Mouse (Mus musculus) heart, embryonic 16.5 days (tissue): ENCODE measurements around the gene Snx4. TPM values are rescaled to one million over a fixed set of nuclear protein-coding genes. Genes with fewer than 3 reads are reported as not detected.
"Not testable (repeated sequence)": the region's sequence is repeated elsewhere in the genome, so short reads cannot be mapped to it uniquely, and the experiment has no call there.

Source experiments
- ATAC-seq: fragments of 200-750 bp; cut with Nextera tagmentation; replicated peaks from 2 replicates; pipeline ENCODE4 v1.8.0; 2017; ENCODE audit warnings: moderate number of reproducible peaks; ENCODE audit not compliant: insufficient read depth, low FRiP score; ENCODE audit errors: extremely low read depth
- H3K27ac ChIP-seq: fragments of 300-500 bp; sonication (generic); 2 replicates; pipeline ENCODE4 v1.5.1; 2014; ENCODE audit warnings: mild to moderate bottlenecking, low read length, control low read depth, moderate library complexity
- H3K27me3 ChIP-seq: fragments of 300-500 bp; sonication (generic); 2 replicates; pipeline ENCODE4 v1.6.1; 2014; ENCODE audit warnings: low read length, mixed read lengths; ENCODE audit not compliant: control insufficient read depth, insufficient read depth
- H3K36me3 ChIP-seq: fragments of 300-500 bp; sonication (generic); 2 replicates; pipeline ENCODE4 v1.6.1; 2014; ENCODE audit not compliant: control insufficient read depth, insufficient read depth
- H3K4me1 ChIP-seq: fragments of 300-500 bp; sonication (generic); 2 replicates; pipeline ENCODE4 v1.6.1; 2014; ENCODE audit warnings: low read length, mixed read lengths; ENCODE audit not compliant: control insufficient read depth, insufficient read depth
- H3K4me2 ChIP-seq: fragments of 300-500 bp; sonication (generic); 2 replicates; pipeline ENCODE4 v1.6.1; 2014; ENCODE audit warnings: low read depth, mild to moderate bottlenecking, control low read depth, low read length
- H3K4me3 ChIP-seq: fragments of 300-500 bp; sonication (generic); 2 replicates; pipeline ENCODE4 v1.5.1; 2014; ENCODE audit warnings: mild to moderate bottlenecking, control low read depth, low read length
- H3K9ac ChIP-seq: fragments of 300-500 bp; sonication (generic); 2 replicates; pipeline ENCODE4 v1.6.1; 2014; ENCODE audit warnings: low read length, control low read depth
- H3K9me3 ChIP-seq: fragments of 300-500 bp; sonication (generic); replicated peaks from 2 replicates; pipeline ENCODE4 v1.6.1; 2016; ENCODE audit warnings: low read length; ENCODE audit not compliant: control insufficient read depth
- WGBS: fragments of 180-500 bp; shearing (Covaris S2); extraction: QIAGEN DNeasy Blood & Tissue Kit; methylation state at CpG from one replicate; pipeline ENCODE4 v1.1.7; 2014; 5-methylcytosine and 5-hydroxymethylcytosine counted together
- polyA plus RNA-seq: library from polyadenylated mRNA; unstranded; fragments of >200 nt; fragmentation: Nextera tagmentation; extraction: Ambion mirVana; gene quantifications from 2 replicates; pipeline ENCODE4 v1.2.1, GENCODE M21; 2015

Snx4 gene
- polyA plus RNA-seq, result 75.4 and 88.7 TPM in 2 replicates

- under 1% methylated on average over 72 of the region's 72 CpGs for WGBS
- Histone ChIP-seq H3K9me3 (no peaks in the 10 kb centered on the region), H3K4me1 (peaks cover 15% of the 10 kb centered on the region), H3K9ac (peak within 1 kb of the TSS; percentile 83), H3K4me2 (peak within 1 kb of the TSS; percentile 74), H3K36me3 (no peaks in the 10 kb centered on the region; the same call in 1 of the 2 replicates), H3K27ac (peak within 1 kb of the TSS; percentile 82), H3K4me3 (peak within 1 kb of the TSS; percentile 87), H3K27me3 (no peaks in the 10 kb centered on the region)
- ATAC-seq, result peak; percentile 97
Observed at GRCm38 (mm10) chr16:33251194-33252051, at the start of gene Snx4. Gene Snx4 (plus strand): TSS chr16:33251442.

- Histone ChIP-seq H3K4me3 (no peak overlapping the region), H3K4me1 (no peaks in the 10 kb centered on the region), H3K9ac (no peak overlapping the region), H3K36me3 (peaks cover 40% of the 10 kb centered on the region), H3K27me3 (no peaks in the 10 kb centered on the region), H3K9me3 (no peaks in the 10 kb centered on the region), H3K4me2 (no peak overlapping the region), H3K27ac (no peak overlapping the region)
- no peak for ATAC-seq
- WGBS, result 69% methylated on average over 2 of the region's 2 CpGs
Observed at GRCm38 (mm10) chr16:33210812-33211211, 40.4 kb upstream of the Snx4 start.

DNA sequence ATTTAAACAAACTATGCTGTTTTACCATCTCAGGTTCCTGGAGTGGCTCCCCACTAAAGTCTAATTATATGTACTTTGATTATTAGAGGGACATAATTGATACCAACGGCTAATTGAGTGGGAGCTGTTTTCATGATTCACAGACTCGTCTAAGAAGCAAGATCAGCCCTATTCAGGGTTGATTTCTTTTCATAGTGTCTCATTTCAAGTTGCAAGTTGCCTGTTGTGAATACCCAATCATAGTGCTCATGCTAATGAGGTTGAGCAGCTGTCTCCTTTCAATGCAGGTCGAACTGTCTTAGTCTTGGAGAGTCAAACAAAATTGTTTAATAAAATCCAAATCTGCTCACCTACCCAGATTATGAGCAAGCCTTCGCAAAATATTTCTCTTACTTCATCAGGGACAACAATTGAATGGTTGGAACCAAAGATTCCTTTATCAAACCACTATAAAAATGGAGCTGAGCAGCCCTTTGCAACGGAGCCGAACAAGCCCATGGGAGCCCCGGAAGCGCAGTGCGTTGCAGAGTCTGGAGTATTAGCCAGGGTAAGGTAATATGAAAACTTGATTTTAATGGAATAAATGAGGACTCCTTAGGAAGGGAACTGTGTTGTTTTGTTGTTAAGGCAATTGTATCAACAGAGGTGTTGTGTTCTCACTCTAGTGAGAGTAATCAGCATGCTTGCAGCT lies 34.8 kb upstream of the Snx4 start:
- 88% methylated on average over 9 of the region's 9 CpGs for WGBS
- Histone ChIP-seq H3K27ac (no peak overlapping the region), H3K9me3 (no peaks in the 10 kb centered on the region; the same call in 1 of the 2 replicates), H3K27me3 (no peaks in the 10 kb centered on the region), H3K4me3 (no peak overlapping the region), H3K36me3 (peaks cover 24% of the 10 kb centered on the region), H3K4me1 (peaks cover 6% of the 10 kb centered on the region), H3K9ac (no peak overlapping the region), H3K4me2 (no peak overlapping the region)
- ATAC-seq, result no peak

DNA sequence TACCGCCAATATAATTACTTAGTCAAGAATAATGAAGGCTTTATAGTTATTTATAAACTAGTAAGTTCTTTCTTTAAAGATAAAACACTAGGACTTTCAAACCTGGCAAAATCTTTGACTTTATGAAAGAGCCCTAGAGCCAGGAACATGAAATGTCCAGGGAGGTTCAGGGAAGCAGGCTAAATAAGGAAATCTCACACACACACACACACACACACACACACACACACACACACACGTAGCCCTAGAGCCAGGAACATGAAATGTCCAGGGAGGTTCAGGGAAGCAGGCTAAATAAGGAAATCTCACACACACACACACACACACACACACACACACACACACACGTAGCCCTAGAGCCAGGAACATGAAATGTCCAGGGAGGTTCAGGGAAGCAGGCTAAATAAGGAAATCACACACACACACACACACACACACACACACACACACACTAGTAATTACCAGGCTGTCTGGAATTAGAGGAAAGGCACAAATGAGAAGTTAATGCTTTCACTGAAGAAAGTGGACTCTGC lies 33.6 kb upstream of the Snx4 start:
- H3K4me2 ChIP-seq, H3K9ac ChIP-seq, H3K4me3 ChIP-seq, H3K27me3 ChIP-seq, H3K4me1 ChIP-seq, H3K9me3 ChIP-seq: not testable (repeated sequence)
- 66% methylated on average over 3 of the region's 3 CpGs for WGBS
- ATAC-seq, result peak; percentile 55; the same call in 1 of the 2 replicates
- peaks cover 24% of the 10 kb centered on the region for H3K36me3 ChIP-seq
- peak overlapping the region; percentile 2 for H3K27ac ChIP-seq

GRCm38 (mm10) chr16:33222482-33222881 lies 28.8 kb upstream of the Snx4 start:
- Histone ChIP-seq H3K36me3 (peaks cover 30% of the 10 kb centered on the region), H3K4me2 (no peak overlapping the region), H3K27ac (no peak overlapping the region), H3K4me3 (no peak overlapping the region), H3K9ac (no peak overlapping the region), H3K4me1 (no peaks in the 10 kb centered on the region), H3K9me3 (no peaks in the 10 kb centered on the region; the same call in 1 of the 2 replicates), H3K27me3 (no peaks in the 10 kb centered on the region)
- no peak for ATAC-seq
- WGBS, result 88% methylated on average over 3 of the region's 3 CpGs

- H3K4me2 ChIP-seq, result no peak overlapping the region
- no peaks in the 10 kb centered on the region; the same call in 1 of the 2 replicates for H3K9me3 ChIP-seq
- no peaks in the 10 kb centered on the region for H3K4me1 ChIP-seq
- H3K27ac ChIP-seq, result no peak overlapping the region
- H3K36me3 ChIP-seq, result peaks cover 44% of the 10 kb centered on the region
- 87% methylated on average over 5 of the region's 5 CpGs for WGBS
- ATAC-seq, result no peak
- no peak overlapping the region for H3K4me3 ChIP-seq
- H3K9ac ChIP-seq, result no peak overlapping the region
- H3K27me3 ChIP-seq, result no peaks in the 10 kb centered on the region
Observed at GRCm38 (mm10) chr16:33224381-33224780, 26.9 kb upstream of the Snx4 start.

GRCm38 (mm10) chr16:33234128-33234527 lies 17.1 kb upstream of the Snx4 start:
- Histone ChIP-seq H3K4me3 (no peak overlapping the region), H3K9ac (no peak overlapping the region), H3K27ac (no peak overlapping the region), H3K36me3 (peaks cover 26% of the 10 kb centered on the region), H3K4me2 (no peak overlapping the region), H3K4me1 (no peaks in the 10 kb centered on the region), H3K27me3 (no peaks in the 10 kb centered on the region), H3K9me3 (no peaks in the 10 kb centered on the region)
- no peak for ATAC-seq
- WGBS, result 82% methylated on average over 12 of the region's 12 CpGs

DNA sequence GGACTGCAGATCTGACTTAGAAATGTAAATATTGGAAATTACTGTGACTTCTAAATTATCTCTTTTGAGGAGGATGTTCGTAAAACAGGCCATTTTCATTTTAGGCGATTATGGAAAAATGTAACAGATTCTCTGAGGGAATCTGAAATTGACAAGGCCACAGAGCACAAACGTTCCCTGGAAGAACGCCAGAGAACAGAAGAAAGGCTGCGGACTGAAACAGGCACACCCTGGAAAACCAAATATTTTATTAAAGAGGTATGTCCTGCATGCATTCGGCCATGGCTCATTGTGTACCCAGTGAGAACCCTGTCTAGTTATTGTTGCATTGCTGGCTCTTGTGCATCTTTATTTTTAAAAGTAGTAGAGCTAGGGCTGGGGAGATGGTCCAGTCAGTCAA lies 15.1 kb upstream of the Snx4 start:
- 69% methylated on average over 6 of the region's 6 CpGs for WGBS

DNA sequence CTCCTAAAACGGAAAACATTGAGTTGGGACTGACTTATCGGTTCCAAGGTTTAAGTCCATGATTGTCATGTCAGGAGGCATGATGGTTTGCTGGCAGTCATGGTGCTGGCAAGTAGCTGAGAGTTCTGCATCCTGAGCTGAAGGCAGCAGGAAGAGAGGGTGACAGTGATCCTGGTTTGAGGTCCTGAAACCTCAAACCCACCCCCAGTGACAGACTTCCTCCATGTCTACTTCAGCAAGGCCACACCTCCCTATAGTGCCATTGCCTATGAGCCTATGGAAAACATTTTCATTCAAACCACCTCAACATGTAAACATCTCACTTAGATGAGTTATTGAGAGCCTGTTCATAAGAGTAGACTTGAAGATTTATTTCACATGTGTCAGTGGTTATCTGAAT lies 11.9 kb upstream of the Snx4 start:
- Histone ChIP-seq H3K9ac (no peak overlapping the region), H3K27me3 (no peaks in the 10 kb centered on the region), H3K4me1 (peaks cover 4% of the 10 kb centered on the region; the same call in 1 of the 2 replicates), H3K36me3 (peaks cover 47% of the 10 kb centered on the region), H3K9me3 (no peaks in the 10 kb centered on the region), H3K27ac (no peak overlapping the region), H3K4me2 (no peak overlapping the region), H3K4me3 (no peak overlapping the region)
- no peak for ATAC-seq
- 88% methylated on average over 2 of the region's 2 CpGs for WGBS

More for the DNA sequence above, 15.1 kb upstream of the Snx4 start:
- Histone ChIP-seq H3K36me3 (peaks cover 30% of the 10 kb centered on the region), H3K4me2 (no peak overlapping the region), H3K4me3 (no peak overlapping the region), H3K4me1 (no peaks in the 10 kb centered on the region), H3K9me3 (no peaks in the 10 kb centered on the region), H3K27me3 (no peaks in the 10 kb centered on the region), H3K9ac (no peak overlapping the region), H3K27ac (no peak overlapping the region)
- no peak for ATAC-seq
